Mouse (Mus musculus) kidney, adult 11 months (tissue): ENCODE measurements around the gene Ccdc136.
"Not testable (repeated sequence)": the region's sequence is repeated elsewhere in the genome, so short reads cannot be mapped to it uniquely, and the experiment has no call there.

Source experiments
- DNase-seq: peaks from one replicate; pipeline ENCODE4 v3.0.0; 2022

Gene Ccdc136

GRCm38 (mm10) chr6:29395910-29396713, at the start of gene Ccdc136:
TSS of gene Ccdc136 (plus strand) at chr6:29396309.
- peak; percentile 74 for DNase-seq

GRCm38 (mm10) chr6:29346512-29346911, 49.6 kb upstream of the Ccdc136 start:
- DNase-seq = not testable (repeated sequence)

GRCm38 (mm10) chr6:29347189-29347588, 48.9 kb upstream of the Ccdc136 start:
- DNase-seq = no peak

GRCm38 (mm10) chr6:29347665-29348370, 48.3 kb upstream of the Ccdc136 start, which contains the start of gene Calu:
TSS of gene Calu (plus strand) at chr6:29348069.
- peak; percentile 99 for DNase-seq

GRCm38 (mm10) chr6:29348371-29348724, 47.8 kb upstream of the Ccdc136 start:
- no peak for DNase-seq

- no peak for DNase-seq
Measured at GRCm38 (mm10) chr6:29351613-29352012, 44.5 kb upstream of the Ccdc136 start.

- DNase-seq = no peak
Measured at GRCm38 (mm10) chr6:29352816-29353215, 43.3 kb upstream of the Ccdc136 start.

- no peak for DNase-seq
Measured at GRCm38 (mm10) chr6:29359386-29359785, 36.7 kb upstream of the Ccdc136 start.

- no peak for DNase-seq
Measured at GRCm38 (mm10) chr6:29360211-29360610, 35.9 kb upstream of the Ccdc136 start.

GRCm38 (mm10) chr6:29362246-29363128, 33.6 kb upstream of the Ccdc136 start:
- no peak for DNase-seq

- no peak for DNase-seq
Measured at GRCm38 (mm10) chr6:29363129-29363515, 33.0 kb upstream of the Ccdc136 start.

- no peak for DNase-seq
Measured at GRCm38 (mm10) chr6:29365277-29365676, 30.8 kb upstream of the Ccdc136 start.

GRCm38 (mm10) chr6:29377386-29377785, 18.7 kb upstream of the Ccdc136 start:
- no peak for DNase-seq

- DNase-seq = no peak
Measured at GRCm38 (mm10) chr6:29378678-29379077, 17.4 kb upstream of the Ccdc136 start.

GRCm38 (mm10) chr6:29379954-29380353, 16.2 kb upstream of the Ccdc136 start:
- DNase-seq = no peak

GRCm38 (mm10) chr6:29382442-29382841, 13.7 kb upstream of the Ccdc136 start:
- DNase-seq = no peak

GRCm38 (mm10) chr6:29388052-29388518, 8.0 kb upstream of the Ccdc136 start, which contains the start of gene Opn1sw:
TSS of gene Opn1sw (minus strand) at chr6:29388468.
- peak; percentile 26 for DNase-seq

- DNase-seq = peak; percentile 85
Measured at GRCm38 (mm10) chr6:29388606-29389080, 7.5 kb upstream of the Ccdc136 start.

- no peak for DNase-seq
Measured at GRCm38 (mm10) chr6:29389425-29389824, 6.7 kb upstream of the Ccdc136 start.

- DNase-seq = not testable (repeated sequence)
Measured at GRCm38 (mm10) chr6:29390500-29390899, 5.6 kb upstream of the Ccdc136 start.

GRCm38 (mm10) chr6:29391241-29391640, 4.9 kb upstream of the Ccdc136 start:
- DNase-seq = not testable (repeated sequence)

- no peak for DNase-seq
Measured at GRCm38 (mm10) chr6:29391802-29392201, 4.3 kb upstream of the Ccdc136 start.

- no peak for DNase-seq
Measured at GRCm38 (mm10) chr6:29394286-29394685, 1.8 kb upstream of the Ccdc136 start.
